Mouse (Mus musculus): ENCODE results near the gene Anxa9.
"Not testable (repeated sequence)": the region's sequence is repeated elsewhere in the genome, so short reads cannot be mapped to it uniquely, and the experiment has no call there.

The Anxa9 gene

DNA sequence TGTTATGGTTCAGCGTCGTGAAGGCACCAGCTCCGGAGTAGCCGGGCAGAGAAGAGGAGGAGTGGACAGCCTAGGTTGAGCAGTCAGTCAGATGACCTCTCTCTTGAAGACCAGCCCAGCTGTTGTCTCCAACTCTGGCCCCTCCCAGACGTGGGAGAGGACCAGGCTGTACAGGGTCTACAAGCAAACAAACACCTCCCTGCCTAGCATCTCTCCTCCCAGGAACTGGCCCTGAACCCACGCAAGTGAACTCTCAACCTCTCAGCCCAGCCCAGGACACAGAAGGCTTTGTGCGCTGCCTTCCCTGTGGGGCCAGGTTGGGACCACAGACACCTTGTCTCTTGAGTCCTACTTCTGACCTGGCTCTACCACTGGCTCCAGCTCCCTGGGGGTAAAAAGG is at the start of gene Anxa9:
Anxa9 (minus strand) TSS at position 77 of the 400 bp plus-strand sequence.
- no peak for DNase-seq

DNA sequence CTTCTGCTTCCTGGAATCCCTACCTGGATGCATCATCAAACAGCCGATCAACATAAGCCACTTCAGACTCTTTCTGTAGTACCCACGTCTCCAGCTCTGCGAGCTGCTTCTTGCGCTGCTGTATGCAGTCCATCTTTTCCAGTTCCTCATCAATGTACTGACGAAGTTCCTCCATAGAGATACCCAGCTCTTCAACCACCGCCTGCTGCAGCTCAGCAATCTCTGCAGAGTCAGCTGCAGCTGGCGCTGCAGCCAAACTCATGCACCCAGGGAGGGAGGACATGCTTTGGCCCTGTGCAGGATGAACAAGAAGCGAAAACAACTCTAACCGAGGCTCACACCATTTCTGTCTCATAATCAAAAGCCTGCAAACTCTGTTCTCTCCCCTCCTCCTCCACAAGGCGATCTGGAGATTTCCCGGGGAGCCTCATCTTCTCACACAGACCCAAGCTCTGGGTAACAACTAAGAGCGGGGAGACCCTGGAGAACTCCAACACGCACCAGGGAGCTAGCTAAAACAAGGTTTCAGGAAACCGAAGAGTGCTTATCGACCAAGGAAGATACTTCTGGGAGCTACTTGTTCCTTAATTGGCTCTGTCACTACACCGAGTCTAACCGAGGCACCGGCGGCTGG is 49.1 kb upstream of the Anxa9 start:
- DNase-seq = not testable (repeated sequence)

GRCm38 (mm10) chr3:95349491-95349890 is 42.5 kb upstream of the Anxa9 start:
- peak; percentile 68 for DNase-seq

- not testable (repeated sequence) for DNase-seq
These were observed 41.4 kb upstream of the Anxa9 start for GRCm38 (mm10) chr3:95348343-95348742.

DNA sequence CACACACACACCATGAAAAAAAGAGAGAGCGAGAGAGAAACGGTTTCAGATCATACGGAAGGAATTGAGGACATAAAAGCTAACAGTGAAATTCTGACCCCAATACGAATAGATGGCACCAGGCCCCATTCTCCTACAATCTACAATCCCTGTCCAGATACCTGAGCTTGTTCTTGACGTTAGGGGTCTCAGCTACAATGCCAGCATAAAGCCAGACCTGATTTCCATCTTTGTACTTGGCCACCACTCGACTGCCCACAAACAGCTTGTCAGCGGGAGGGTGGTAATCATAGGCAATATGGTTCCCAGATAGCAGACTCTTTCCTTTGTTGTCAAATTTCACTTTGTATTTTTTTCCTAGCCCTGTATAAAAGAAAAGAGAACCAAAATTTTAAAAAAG is 39.5 kb upstream of the Anxa9 start:
- DNase-seq = no peak

DNA sequence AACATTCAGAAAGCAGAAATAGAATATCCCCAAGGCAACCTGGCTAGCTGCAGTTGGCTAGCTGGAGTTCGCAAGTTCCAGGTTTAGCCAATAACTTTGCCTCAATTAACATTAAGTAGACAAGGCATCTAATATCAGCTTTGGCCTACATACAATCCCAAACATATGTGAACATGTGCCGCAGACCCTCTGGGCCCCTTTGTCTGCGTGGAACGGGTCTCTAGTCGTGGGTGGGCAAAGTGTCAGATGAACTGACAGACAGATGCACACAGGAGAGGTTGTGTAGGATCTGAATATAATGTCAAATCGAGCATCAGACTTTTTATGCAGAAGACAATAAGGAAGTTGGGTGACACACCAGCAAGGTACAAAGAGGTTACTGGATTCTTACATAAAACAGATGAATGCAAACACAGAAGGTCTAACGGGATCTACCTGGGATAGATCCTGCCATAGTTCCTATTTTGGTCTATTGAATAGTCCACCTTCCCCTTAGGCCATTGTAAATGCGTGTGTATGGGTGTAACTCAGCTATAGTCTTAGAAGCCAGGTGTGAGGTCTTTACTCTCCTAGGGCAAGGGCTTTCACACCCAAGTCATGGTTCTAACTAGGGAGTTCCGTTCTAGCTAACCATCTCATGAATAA is 36.5 kb upstream of the Anxa9 start:
- DNase-seq = not testable (repeated sequence)

- no peak for DNase-seq
These were observed 31.3 kb upstream of the Anxa9 start for GRCm38 (mm10) chr3:95338251-95338650.

DNA sequence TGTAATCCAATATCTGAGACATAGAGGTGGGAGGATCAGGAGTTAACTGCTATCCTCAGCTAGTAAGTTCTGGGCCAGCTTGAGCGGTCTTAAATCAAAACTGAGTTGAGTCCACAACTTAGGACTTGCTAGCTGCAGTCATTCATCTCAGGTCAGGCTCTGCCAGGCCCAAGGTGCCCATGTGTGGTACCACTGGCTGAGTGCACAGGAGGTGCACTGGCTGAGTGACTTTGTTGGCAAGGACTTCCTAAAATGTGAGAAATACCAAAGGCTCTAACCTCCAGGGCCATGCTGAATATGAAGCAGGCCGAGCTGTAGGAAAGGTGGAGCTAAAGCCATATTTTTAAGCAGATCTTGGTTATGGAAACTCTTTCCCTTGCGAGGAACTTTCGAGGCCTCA is 30.4 kb upstream of the Anxa9 start:
- DNase-seq = no peak

GRCm38 (mm10) chr3:95331528-95331927 is 24.6 kb upstream of the Anxa9 start:
- DNase-seq = no peak

- DNase-seq = no peak
These were observed 21.9 kb upstream of the Anxa9 start for GRCm38 (mm10) chr3:95328803-95329404.

GRCm38 (mm10) chr3:95324454-95325144 is 17.6 kb upstream of the Anxa9 start:
- no peak for DNase-seq

- no peak for DNase-seq
These were observed 16.5 kb upstream of the Anxa9 start for GRCm38 (mm10) chr3:95323429-95323828.

DNA sequence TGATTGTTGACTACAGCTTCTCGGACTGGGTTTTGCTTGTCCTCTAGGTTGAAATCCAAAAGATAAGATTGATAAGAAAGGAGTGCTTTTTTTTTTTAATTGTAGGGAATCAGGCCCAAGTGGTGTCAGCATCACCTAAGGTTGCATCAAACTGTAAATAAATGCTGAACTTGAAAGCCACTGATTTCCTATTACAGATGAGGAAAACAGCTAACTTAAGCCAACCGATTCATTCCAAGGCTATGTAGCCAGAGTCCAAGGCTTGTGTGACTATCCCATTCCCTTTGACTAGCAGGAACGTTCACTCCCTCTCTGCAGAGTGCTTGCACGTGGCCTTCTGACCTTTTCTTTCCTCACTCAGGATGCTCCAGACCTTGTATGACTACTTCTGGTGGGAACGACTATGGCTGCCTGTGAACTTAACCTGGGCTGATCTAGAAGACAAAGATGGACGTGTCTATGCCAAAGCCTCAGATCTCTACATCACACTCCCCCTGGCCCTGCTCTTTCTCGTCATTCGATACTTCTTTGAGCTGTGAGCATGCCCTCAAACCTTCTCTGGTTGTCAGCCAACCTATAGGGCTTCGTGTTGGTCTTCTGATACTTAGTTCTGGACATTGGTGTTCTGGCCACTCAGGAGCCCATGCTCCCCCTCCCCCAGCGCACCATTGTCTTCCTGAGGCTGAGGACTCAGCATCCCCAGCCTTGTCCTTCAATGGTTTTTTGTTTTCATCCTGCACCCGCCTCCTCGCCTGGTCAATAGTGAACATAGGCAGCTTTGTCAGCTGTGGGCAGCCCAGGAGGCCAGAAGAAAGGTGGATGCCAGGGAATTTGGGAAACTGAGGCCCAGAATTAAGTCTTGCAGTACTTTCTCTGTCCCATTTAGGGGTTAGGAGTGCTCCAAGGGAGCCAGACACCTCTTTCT is 13.0 kb upstream of the Anxa9 start:
- DNase-seq = no peak

- no peak for DNase-seq
These were observed 12.1 kb upstream of the Anxa9 start for GRCm38 (mm10) chr3:95319110-95319509.

DNA sequence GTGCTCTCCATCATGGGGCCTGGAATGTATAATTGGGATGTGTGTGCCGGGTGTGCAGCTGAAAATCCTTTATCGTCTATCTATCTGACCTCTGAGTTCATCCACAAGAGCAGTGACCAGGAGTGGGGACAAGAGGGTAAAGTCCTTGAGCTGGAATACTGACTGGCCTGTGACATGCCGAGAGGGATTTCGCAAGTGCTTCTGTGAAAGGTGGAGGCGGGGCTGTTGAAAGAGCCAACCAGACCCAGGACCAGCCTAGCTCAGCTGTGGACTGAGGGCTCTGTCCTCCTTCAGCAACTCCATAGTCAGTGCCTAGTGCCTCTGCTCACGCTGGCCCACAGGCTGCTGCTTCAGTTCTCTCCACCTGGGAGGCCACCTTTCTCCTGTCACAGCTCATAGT is 11.6 kb upstream of the Anxa9 start:
- no peak for DNase-seq

- peak; percentile 66 for DNase-seq
These were observed 10.6 kb upstream of the Anxa9 start for GRCm38 (mm10) chr3:95317414-95318080.

- DNase-seq = no peak
These were observed 9.0 kb upstream of the Anxa9 start for GRCm38 (mm10) chr3:95315844-95316550.

DNA sequence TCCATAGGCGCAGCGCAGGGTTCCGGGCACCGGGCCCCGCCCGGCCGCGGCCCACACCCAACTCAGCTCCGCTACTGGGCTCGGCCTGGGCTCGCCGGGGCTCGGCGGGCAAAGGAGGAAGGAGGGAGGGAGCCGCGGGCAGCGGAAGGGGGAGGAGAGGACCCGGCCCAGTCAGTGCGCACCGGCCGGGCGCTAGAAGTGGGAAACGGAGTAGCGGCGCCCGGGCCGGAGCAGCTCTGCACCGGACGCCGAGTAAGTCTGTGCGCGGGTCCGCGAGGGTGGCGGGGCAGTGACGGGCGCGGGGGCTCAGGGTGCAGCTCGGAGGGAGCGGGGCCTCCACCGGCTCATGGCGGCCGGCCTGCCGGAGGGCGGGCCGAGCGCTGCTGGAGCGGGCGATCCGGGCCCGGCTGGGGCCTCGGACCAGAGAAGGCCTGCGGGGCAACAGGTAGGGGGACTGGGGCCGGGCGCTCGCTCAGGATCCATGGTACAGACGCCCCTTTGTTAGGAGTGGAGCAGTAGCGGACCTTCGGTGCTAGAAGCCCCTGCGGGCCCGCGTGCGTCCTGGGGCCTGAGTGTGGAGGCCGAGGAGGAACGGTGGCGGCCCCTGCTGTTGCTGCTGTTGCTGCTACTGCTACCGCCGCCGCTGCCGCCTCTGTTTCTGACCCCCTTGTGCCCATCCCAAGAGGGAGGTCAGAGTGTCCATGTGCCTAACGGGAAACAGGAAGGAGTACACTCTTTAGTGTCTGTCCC is 8.3 kb upstream of the Anxa9 start:
- DNase-seq = peak; percentile 91

GRCm38 (mm10) chr3:95314486-95315093 is 7.6 kb upstream of the Anxa9 start, which contains the start of gene Cers2:
TSS of gene Cers2 (plus strand) at chr3:95314791.
- no peak for DNase-seq

GRCm38 (mm10) chr3:95314075-95314474 is 7.1 kb upstream of the Anxa9 start:
- DNase-seq = no peak
